Mouse (Mus musculus) CH12.LX (cell line): ENCODE results near the gene Gjd2. TPM values are rescaled to one million over a fixed set of nuclear protein-coding genes. Genes with fewer than 3 reads are reported as not detected.

Experiments used
- DNase-seq: peaks from one replicate; pipeline ENCODE4 v3.0.0-alpha.2; 2013; ENCODE audit errors: extremely low read depth
- H3K27ac ChIP-seq: 2 replicates; pipeline ENCODE4 v1.5.1; 2012; ENCODE audit warnings: low read depth, mild to moderate bottlenecking, control low read depth, moderate library complexity; ENCODE audit not compliant: insufficient read depth
- H3K27me3 ChIP-seq: replicated peaks from 2 replicates; pipeline ENCODE3; 2012; ENCODE audit warnings: inconsistent platforms
- H3K36me3 ChIP-seq, 2 experiments: replicated peaks in 1 of 2; 2 replicates each; pipeline versions ENCODE3 to v1.6.1; 2012; ENCODE audit warnings: inconsistent platforms in 1 of 2, low read length in 1 of 2, mild to moderate bottlenecking in 1 of 2, mixed read lengths in 1 of 2, moderate library complexity in 1 of 2; ENCODE audit not compliant: control insufficient read depth in 1 of 2, insufficient read depth in 1 of 2
- H3K4me1 ChIP-seq, 2 experiments: 2 replicates each; pipeline ENCODE4 v1.6.1; 2012; ENCODE audit warnings: inconsistent platforms in 1 of 2, moderate library complexity in 1 of 2; ENCODE audit not compliant: insufficient read depth in 2 of 2, control insufficient read depth in 1 of 2
- H3K4me2 ChIP-seq: 2 replicates; pipeline ENCODE4 v1.6.1; 2012; ENCODE audit warnings: low read depth, mild to moderate bottlenecking, control low read depth; ENCODE audit not compliant: poor library complexity, insufficient read depth, severe bottlenecking
- H3K4me3 ChIP-seq, 3 experiments: fragments of 150-350 bp in 1 of 3; sonication (generic) in 1 of 3; replicated peaks in 1 of 3; 2 replicates each; pipeline versions ENCODE3 to v1.5.1; 2011 to 2012; ENCODE audit warnings: low read depth in 2 of 3, low read length in 2 of 3, mild to moderate bottlenecking in 2 of 3, moderate library complexity in 2 of 3, control low read depth in 1 of 3, improper control_type of control experiment in 1 of 3, inconsistent platforms in 1 of 3, mixed read lengths in 1 of 3; ENCODE audit not compliant: poor library complexity in 1 of 3
- H3K79me2 ChIP-seq: replicated peaks from 2 replicates; pipeline ENCODE4 v1.6.1; 2012; ENCODE audit warnings: mild to moderate bottlenecking, moderate library complexity; ENCODE audit not compliant: control insufficient read depth, poor library complexity, insufficient read depth, severe bottlenecking; ENCODE audit errors: extremely low read depth
- H3K9ac ChIP-seq: 2 replicates; pipeline ENCODE4 v1.6.1; 2012; ENCODE audit warnings: low read depth, mild to moderate bottlenecking, control low read depth, moderate library complexity; ENCODE audit not compliant: insufficient read depth
- H3K9me3 ChIP-seq: replicated peaks from 2 replicates; pipeline ENCODE3; 2012; ENCODE audit warnings: low read length, inconsistent platforms, mixed read lengths
- CHD1 ChIP-seq: IDR thresholded peaks from 2 replicates; pipeline ENCODE4 v1.6.1; 2012; ENCODE audit warnings: low read depth, low read length, improper control_type of control experiment, inconsistent platforms
- CHD2 ChIP-seq: IDR thresholded peaks from 2 replicates; pipeline ENCODE4 v1.6.1; 2011; ENCODE audit warnings: low read length, improper control_type of control experiment
- CTCF ChIP-seq, 2 experiments: IDR thresholded peaks in 1 of 2; conservative IDR thresholded peaks in 1 of 2; 2 replicates each; pipeline ENCODE4 v1.5.1; 2011 to 2012; ENCODE audit warnings: low read depth in 2 of 2, low read length in 2 of 2, improper control_type of control experiment in 1 of 2, inconsistent platforms in 1 of 2, mild to moderate bottlenecking in 1 of 2, moderate library complexity in 1 of 2
- EP300 ChIP-seq: IDR thresholded peaks from 2 replicates; pipeline ENCODE4 v1.6.1; 2011; ENCODE audit warnings: low read length, improper control_type of control experiment
- ETS1 ChIP-seq: conservative IDR thresholded peaks from 2 replicates; pipeline ENCODE4 v1.6.1; 2012; ENCODE audit warnings: low read depth, mild to moderate bottlenecking, inconsistent platforms, low read length, improper control_type of control experiment, moderate library complexity
- GABPA ChIP-seq: IDR thresholded peaks from 2 replicates; pipeline ENCODE4 v1.6.1; 2012; ENCODE audit warnings: low read depth, low read length, improper control_type of control experiment, inconsistent platforms; ENCODE audit not compliant: insufficient replicate concordance
- HCFC1 ChIP-seq: IDR thresholded peaks from 2 replicates; pipeline ENCODE4 v1.6.1; 2012; ENCODE audit warnings: low read depth, mild to moderate bottlenecking, inconsistent platforms, low read length, improper control_type of control experiment
- KAT2A ChIP-seq: IDR thresholded peaks from 2 replicates; pipeline ENCODE4 v1.6.1; 2012; ENCODE audit warnings: low read length, improper control_type of control experiment, inconsistent platforms; ENCODE audit not compliant: insufficient replicate concordance
- MAFK ChIP-seq: IDR thresholded peaks from 2 replicates; pipeline ENCODE4 v1.6.1; 2011; ENCODE audit warnings: low read length, improper control_type of control experiment; ENCODE audit not compliant: insufficient replicate concordance
- MAX ChIP-seq: IDR thresholded peaks from 2 replicates; pipeline ENCODE4 v1.6.1; 2011; ENCODE audit warnings: low read length, improper control_type of control experiment
- MAZ ChIP-seq: IDR thresholded peaks from 2 replicates; pipeline ENCODE4 v1.6.1; 2012; ENCODE audit warnings: low read depth, mild to moderate bottlenecking, inconsistent platforms, low read length, improper control_type of control experiment, moderate library complexity
- MYC ChIP-seq: IDR thresholded peaks from 2 replicates; pipeline ENCODE4 v1.6.1; 2011; ENCODE audit warnings: low read depth, mild to moderate bottlenecking, improper control_type of control experiment, low read length
- NELFE ChIP-seq: IDR thresholded peaks from 2 replicates; pipeline ENCODE4 v1.6.1; 2011; ENCODE audit warnings: low read depth, low read length, improper control_type of control experiment
- NRF1 ChIP-seq: IDR thresholded peaks from 2 replicates; pipeline ENCODE4 v1.6.1; 2014; ENCODE audit warnings: low read depth, mild to moderate bottlenecking, inconsistent platforms, low read length, improper control_type of control experiment, moderate library complexity
- PAX5 ChIP-seq: IDR thresholded peaks from 2 replicates; pipeline ENCODE4 v1.6.1; 2012; ENCODE audit warnings: low read length, inconsistent platforms, mixed read lengths
- POLR2A ChIP-seq: IDR thresholded peaks from 2 replicates; pipeline ENCODE4 v1.6.1; 2011; ENCODE audit warnings: low read depth, mild to moderate bottlenecking, improper control_type of control experiment, low read length
- POLR2AphosphoS2 ChIP-seq: IDR thresholded peaks from 2 replicates; pipeline ENCODE4 v1.6.1; 2011; ENCODE audit warnings: low read depth, low read length, improper control_type of control experiment
- SIN3A ChIP-seq: IDR thresholded peaks from 2 replicates; pipeline ENCODE4 v1.6.1; 2012; ENCODE audit warnings: low read length, improper control_type of control experiment, inconsistent platforms
- TCF12 ChIP-seq: IDR thresholded peaks from 2 replicates; pipeline ENCODE4 v1.6.1; 2014; ENCODE audit warnings: low read depth, mild to moderate bottlenecking, inconsistent platforms, low read length, improper control_type of control experiment
- UBTF ChIP-seq: IDR thresholded peaks from 2 replicates; pipeline ENCODE4 v1.6.1; 2012; ENCODE audit warnings: low read depth, mild to moderate bottlenecking, inconsistent platforms, low read length, improper control_type of control experiment, moderate library complexity
- USF1 ChIP-seq: IDR thresholded peaks from 2 replicates; pipeline ENCODE4 v1.6.1; 2014; ENCODE audit warnings: low read depth, mild to moderate bottlenecking, inconsistent platforms, low read length, improper control_type of control experiment
- USF2 ChIP-seq: conservative IDR thresholded peaks from 2 replicates; pipeline ENCODE4 v1.6.1; 2011; ENCODE audit warnings: low read depth, low read length, improper control_type of control experiment
- ZC3H11A ChIP-seq: IDR thresholded peaks from 2 replicates; pipeline ENCODE4 v1.6.1; 2012; ENCODE audit warnings: low read depth, mild to moderate bottlenecking, inconsistent platforms, low read length, improper control_type of control experiment
- ZMIZ1 ChIP-seq: IDR thresholded peaks from 2 replicates; pipeline ENCODE4 v1.6.1; 2012; ENCODE audit warnings: low read depth, mild to moderate bottlenecking, inconsistent platforms, low read length, improper control_type of control experiment
- dilution Hi-C: fragments of 300-500 bp; cut with MboI; formaldehyde crosslinking; loops from 2 replicates; pipeline ENCODE4 v1.14.3; 2020; ENCODE audit warnings: low sequenced_read_pairs; ENCODE audit not compliant: extremely low pct_unique_long_range_greater_than_20kb, extremely low pct_ligation_motif_present
- in situ Hi-C: fragments of 300-500 bp; cut with MboI; formaldehyde crosslinking; loops from 3 replicates; pipeline ENCODE4 v1.14.3; 2019; ENCODE audit warnings: low sequenced_read_pairs, low pct_ligation_motif_present, low pct_unique_long_range_greater_than_20kb, mixed read lengths
- polyA plus RNA-seq: library from polyadenylated mRNA; unstranded; fragments of >175 nt; gene quantifications from 2 replicates; pipeline ENCODE4 v1.2.1, GENCODE M21; 2012; ENCODE audit warnings: low read depth; ENCODE audit not compliant: insufficient read length
- total RNA-seq, 2 experiments: library from RNA; depleted of rRNA; stranded (reverse); fragments of 300-350 nt in 1 of 2; fragments of >200 nt in 1 of 2; gene quantifications; 2 replicates each; pipeline ENCODE4 v1.2.3; 2012 to 2014

Gjd2 gene
- total and polyA plus RNA-seq, 3 experiments = not detected

- H3K9ac ChIP-seq = no peak overlapping the region
- in situ Hi-C loops (no loop called here), dilution Hi-C loops (no loop called here)
- no peaks in the 10 kb centered on the region for H3K36me3 ChIP-seq
- no peak overlapping the region for H3K4me2 ChIP-seq
- no peaks in the 10 kb centered on the region for H3K27me3 ChIP-seq
- H3K9me3 ChIP-seq = peaks cover 3% of the 10 kb centered on the region
- no peak overlapping the region for H3K4me3 ChIP-seq
- no peak for TF ChIP-seq CHD1
- TF ChIP-seq ZC3H11A = no peak
- TF ChIP-seq USF2 = no peak
- TF ChIP-seq SIN3A = no peak
- no peak for TF ChIP-seq EP300
- TF ChIP-seq, all 38 proteins: peak for 0
- H3K79me2 ChIP-seq = no peaks in the 10 kb centered on the region
- no peaks in the 10 kb centered on the region for H3K4me1 ChIP-seq
- DNase-seq = no peak
- no peak overlapping the region for H3K27ac ChIP-seq
Measured at GRCm38 (mm10) chr2:114013846-114014245, 427 bp upstream of the Gjd2 start.

DNA sequence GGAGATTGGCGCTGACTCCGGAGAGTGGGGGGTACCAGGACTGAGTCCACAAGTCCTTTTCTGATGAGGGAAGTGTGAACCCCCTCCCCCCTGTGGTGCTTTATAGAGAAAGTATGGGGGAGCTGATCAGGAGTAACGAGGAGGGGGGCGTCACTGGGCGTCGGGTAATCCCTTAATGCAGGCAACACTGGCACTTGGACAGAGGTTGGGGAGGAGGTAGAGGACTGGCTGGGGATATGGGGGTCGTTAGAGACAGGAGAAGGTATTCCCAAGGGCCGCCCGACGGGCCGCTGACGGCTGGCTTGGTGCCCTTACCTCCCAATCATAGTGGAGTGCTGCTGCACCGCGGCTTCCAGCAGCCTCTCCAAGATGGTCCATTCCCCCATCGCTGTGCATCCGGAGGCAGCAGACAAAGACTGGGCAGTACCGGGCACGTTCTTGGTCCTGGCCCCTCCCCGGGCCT is 639 bp downstream of the Gjd2 start:
- no peak for TF ChIP-seq NELFE
- no peak for TF ChIP-seq MAFK
- TF ChIP-seq EP300 = no peak
- TF ChIP-seq CHD1 = no peak
- no peak for TF ChIP-seq POLR2AphosphoS2
- TF ChIP-seq POLR2A = no peak
- TF ChIP-seq CHD2 = no peak
- TF ChIP-seq MYC = no peak
- TF ChIP-seq, all 38 proteins: peak for 0
- dilution Hi-C loops (no loop called here), in situ Hi-C loops (no loop called here)
- Histone ChIP-seq H3K27me3 (no peaks in the 10 kb centered on the region), H3K79me2 (no peaks in the 10 kb centered on the region), H3K9ac (no peak overlapping the region), H3K36me3 (no peaks in the 10 kb centered on the region), H3K4me2 (no peak overlapping the region), H3K9me3 (peaks cover 3% of the 10 kb centered on the region), H3K27ac (no peak overlapping the region), H3K4me3 (no peak overlapping the region), H3K4me1 (no peaks in the 10 kb centered on the region)
- no peak for DNase-seq

GRCm38 (mm10) chr2:114011838-114012237 is 1.6 kb downstream of the Gjd2 start:
- Histone ChIP-seq H3K4me3 (no peak overlapping the region), H3K9ac (no peak overlapping the region), H3K79me2 (no peaks in the 10 kb centered on the region), H3K9me3 (peaks cover 3% of the 10 kb centered on the region), H3K27me3 (no peaks in the 10 kb centered on the region), H3K4me2 (no peak overlapping the region), H3K4me1 (no peaks in the 10 kb centered on the region), H3K36me3 (no peaks in the 10 kb centered on the region), H3K27ac (no peak overlapping the region)
- in situ Hi-C loops (no loop called here), dilution Hi-C loops (no loop called here)
- peak; percentile 21 for DNase-seq
- TF ChIP-seq GABPA (no peak), CTCF (conservative IDR thresholded peaks at IDR 0.05 in 1 of 2, IDR thresholded peaks at IDR 0.05 in 1 of 2; ENCODE audit: low read depth in 2 of 2, low read length in 2 of 2) (no peak), ZC3H11A (no peak), ZMIZ1 (no peak), TCF12 (no peak), HCFC1 (no peak), KAT2A (no peak), CHD2 (no peak), MAZ (no peak), UBTF (no peak), USF1 (no peak), MAX (no peak), POLR2A (no peak), EP300 (no peak), PAX5 (no peak), ETS1 (no peak), NRF1 (no peak), MAFK (no peak), NELFE (no peak), MYC (no peak)
